Mouse (Mus musculus): ENCODE measurements around the gene Olfr876. TPM values are rescaled to one million over a fixed set of nuclear protein-coding genes. Genes with fewer than 3 reads are reported as not detected.
"Not testable (repeated sequence)": the region's sequence is repeated elsewhere in the genome, so short reads cannot be mapped to it uniquely, and the experiment has no call there.

Olfr876 gene
- not detected in 2 replicates for polyA plus RNA-seq (2016; fragmentation: Nextera tagmentation; extraction: Ambion mirVana)

DNA sequence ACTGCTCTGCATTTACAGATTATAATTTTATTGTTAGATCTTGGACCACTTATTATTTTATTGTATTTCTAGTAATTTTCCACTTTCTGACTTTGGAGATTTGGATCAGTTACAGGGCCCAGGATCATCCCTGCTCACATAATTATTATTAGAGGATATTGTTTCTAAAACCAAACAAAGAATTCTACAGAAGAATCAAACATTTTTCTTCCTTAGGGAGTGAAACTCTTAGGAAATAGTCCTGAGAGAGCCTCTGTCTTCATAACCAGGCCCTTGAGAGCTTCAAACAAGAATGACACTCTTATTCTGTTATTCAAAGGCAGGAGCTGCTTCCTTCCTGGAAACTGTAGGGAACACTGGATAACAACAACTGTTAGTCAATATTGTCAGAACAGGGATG, at the start of gene Olfr876:
Gene Olfr876, plus strand, starts transcription at position 301 of the 400 bp plus-strand sequence.
- Histone ChIP-seq H3K4me2 (no peak within 1 kb of the TSS), H3K27me3 (no peaks in the 10 kb centered on the region), H3K9me3 (no peaks in the 10 kb centered on the region), H3K4me3 (replicated peaks) (no peak within 1 kb of the TSS), H3K9ac (replicated peaks) (no peak within 1 kb of the TSS), H3K36me3 (no peaks in the 10 kb centered on the region), H3K27ac (no peak within 1 kb of the TSS), H3K4me1 (replicated peaks) (no peaks in the 10 kb centered on the region)
- no peak for ATAC-seq (ENCODE audit: insufficient number of reproducible peaks, insufficient read depth, low FRiP score, low TSS enrichment, low read depth)

- Histone ChIP-seq H3K36me3 (no peaks in the 10 kb centered on the region), H3K9ac (replicated peaks) (no peak overlapping the region), H3K4me1 (replicated peaks) (0 out of 2 replicates have a peak, but pooled peaks cover 2% of the 10 kb centered on the region), H3K4me2 (no peak overlapping the region), H3K27me3 (no peaks in the 10 kb centered on the region), H3K9me3 (no peaks in the 10 kb centered on the region), H3K27ac (0 out of 2 replicates have a peak overlapping the region, but pooled peaks have one; percentile 23), H3K4me3 (replicated peaks) (no peak overlapping the region)
- 51% methylated on average over 2 of the region's 2 CpGs for WGBS
- ATAC-seq (ENCODE audit: insufficient number of reproducible peaks, insufficient read depth, low FRiP score, low TSS enrichment, low read depth): no peak
These were observed 41.1 kb upstream of the Olfr876 start for GRCm38 (mm10) chr9:37761728-37762127.

DNA sequence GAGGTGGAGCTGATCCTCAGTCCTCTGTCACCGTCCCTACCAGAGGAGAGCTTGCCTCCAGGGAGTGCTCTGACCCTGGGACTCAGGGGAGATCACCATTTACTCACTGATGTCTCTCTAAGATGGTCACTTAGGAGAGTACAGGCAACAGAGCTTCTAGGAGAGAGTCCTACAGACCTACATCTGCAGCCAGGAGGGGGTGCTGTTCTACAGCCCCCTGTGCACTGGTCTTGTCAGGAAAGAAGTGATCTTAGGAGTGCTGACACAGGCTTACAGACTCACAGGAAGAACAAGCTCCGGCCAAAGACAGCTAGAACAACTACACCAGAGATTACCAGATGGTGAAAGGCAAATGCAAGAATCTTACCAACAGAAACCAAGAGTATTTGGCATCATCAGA, 40.3 kb upstream of the Olfr876 start:
- H3K9me3 ChIP-seq: no peaks in the 10 kb centered on the region
- 55% methylated on average over 2 of the region's 2 CpGs for WGBS
- no peak for ATAC-seq (ENCODE audit: insufficient number of reproducible peaks, insufficient read depth, low FRiP score, low TSS enrichment, low read depth)
- 0 out of 2 replicates have a peak, but pooled peaks cover 2% of the 10 kb centered on the region for H3K4me1 ChIP-seq (replicated peaks)
- H3K9ac ChIP-seq (replicated peaks): no peak overlapping the region
- no peaks in the 10 kb centered on the region for H3K36me3 ChIP-seq
- no peak overlapping the region for H3K4me3 ChIP-seq (replicated peaks)
- H3K4me2 ChIP-seq: no peak overlapping the region
- no peak overlapping the region for H3K27ac ChIP-seq
- no peaks in the 10 kb centered on the region for H3K27me3 ChIP-seq

- 51% methylated on average over 2 of the region's 2 CpGs for WGBS
- ATAC-seq (ENCODE audit: insufficient number of reproducible peaks, insufficient read depth, low FRiP score, low TSS enrichment, low read depth): peak; percentile 52; the same call in 1 of the 2 replicates
- H3K4me3 ChIP-seq (replicated peaks): no peak overlapping the region
- H3K27ac ChIP-seq: no peak overlapping the region
- no peak overlapping the region for H3K9ac ChIP-seq (replicated peaks)
- H3K4me1 ChIP-seq (replicated peaks): no peaks in the 10 kb centered on the region
- H3K27me3 ChIP-seq: no peaks in the 10 kb centered on the region
- H3K4me2 ChIP-seq: no peak overlapping the region
- no peaks in the 10 kb centered on the region for H3K9me3 ChIP-seq
- no peaks in the 10 kb centered on the region for H3K36me3 ChIP-seq
These were observed 32.2 kb upstream of the Olfr876 start for GRCm38 (mm10) chr9:37770661-37771060.

DNA sequence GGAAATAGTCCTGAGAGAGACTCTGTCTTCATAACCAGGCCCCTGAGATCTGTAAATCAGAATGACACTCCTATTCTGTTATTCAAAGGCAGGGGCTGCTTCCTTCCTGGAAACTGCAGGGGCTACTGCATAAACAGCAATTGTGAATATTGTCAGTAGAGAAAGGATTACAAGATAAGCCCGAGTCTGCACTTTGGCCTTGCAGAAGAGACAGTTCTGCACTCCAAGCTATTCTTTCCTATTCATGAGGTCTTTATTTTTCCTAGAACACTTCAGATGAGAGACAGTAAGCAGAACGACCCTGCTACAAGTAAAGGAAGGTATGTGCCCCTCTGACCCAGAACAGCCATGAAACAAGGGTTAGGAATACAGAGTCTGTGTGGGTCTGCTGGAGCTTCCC, 31.1 kb upstream of the Olfr876 start, which contains the start of gene Olfr875:
Gene Olfr875, plus strand, starts transcription at position 99 of the 400 bp plus-strand sequence.
- no peak for ATAC-seq (ENCODE audit: insufficient number of reproducible peaks, insufficient read depth, low FRiP score, low TSS enrichment, low read depth)
- H3K27ac ChIP-seq: no peak within 1 kb of the TSS
- 49% methylated on average over 2 of the region's 2 CpGs for WGBS

DNA sequence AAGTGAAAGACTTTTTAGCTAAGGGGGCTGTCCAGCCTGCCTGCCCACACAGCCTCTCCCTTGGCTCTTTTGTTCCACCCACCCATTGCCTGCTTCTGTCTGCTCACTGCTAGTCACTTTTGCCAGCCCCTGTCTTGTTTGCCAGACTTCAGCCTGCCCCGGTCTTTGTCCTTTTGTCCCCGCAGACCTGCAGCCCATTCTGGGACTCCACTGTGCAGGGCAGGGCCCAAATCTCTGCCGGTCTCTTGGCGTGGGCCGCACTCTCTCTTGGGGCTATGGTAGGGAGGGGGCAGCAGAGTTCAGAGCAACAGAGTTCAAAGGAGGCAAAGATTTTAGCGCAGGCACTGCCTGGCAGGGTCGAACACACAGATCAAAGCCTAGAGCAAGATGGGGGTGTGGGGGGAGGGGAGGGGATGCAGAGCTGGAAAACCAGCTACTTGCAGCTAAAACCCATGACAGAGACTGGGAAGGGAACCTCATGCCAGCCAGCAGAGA, 20.0 kb upstream of the Olfr876 start:
- Histone ChIP-seq H3K9ac (replicated peaks) (peak overlapping the region; percentile 64), H3K4me2 (peak overlapping the region; percentile 58), H3K9me3 (no peaks in the 10 kb centered on the region), H3K4me3 (replicated peaks) (peak overlapping the region; percentile 24), H3K27ac (peak overlapping the region; percentile 85), H3K4me1 (replicated peaks) (peaks cover 6% of the 10 kb centered on the region), H3K36me3 (no peaks in the 10 kb centered on the region), H3K27me3 (no peaks in the 10 kb centered on the region)
- ATAC-seq (ENCODE audit: insufficient number of reproducible peaks, insufficient read depth, low FRiP score, low TSS enrichment, low read depth): peak; percentile 85
- 1% methylated on average over 7 of the region's 7 CpGs for WGBS

More for the DNA sequence above, 31.1 kb upstream of the Olfr876 start, which contains the start of gene Olfr875:
- Histone ChIP-seq H3K27me3 (no peaks in the 10 kb centered on the region), H3K9ac (replicated peaks) (no peak within 1 kb of the TSS), H3K36me3 (no peaks in the 10 kb centered on the region), H3K4me1 (replicated peaks) (no peaks in the 10 kb centered on the region), H3K4me2 (no peak within 1 kb of the TSS), H3K4me3 (replicated peaks) (no peak within 1 kb of the TSS), H3K9me3 (no peaks in the 10 kb centered on the region)

- WGBS: 49% methylated on average over 11 of the region's 15 CpGs
- not testable (repeated sequence) for H3K27ac ChIP-seq; H3K36me3 ChIP-seq; H3K9ac ChIP-seq (replicated peaks); H3K9me3 ChIP-seq; H3K27me3 ChIP-seq; H3K4me1 ChIP-seq (replicated peaks)
- H3K4me3 ChIP-seq (replicated peaks): peak overlapping the region; percentile 24
- H3K4me2 ChIP-seq: peak overlapping the region; percentile 58
- ATAC-seq (ENCODE audit: insufficient number of reproducible peaks, insufficient read depth, low FRiP score, low TSS enrichment, low read depth): peak; percentile 61
These were observed 19.1 kb upstream of the Olfr876 start for GRCm38 (mm10) chr9:37783394-37784387.

DNA sequence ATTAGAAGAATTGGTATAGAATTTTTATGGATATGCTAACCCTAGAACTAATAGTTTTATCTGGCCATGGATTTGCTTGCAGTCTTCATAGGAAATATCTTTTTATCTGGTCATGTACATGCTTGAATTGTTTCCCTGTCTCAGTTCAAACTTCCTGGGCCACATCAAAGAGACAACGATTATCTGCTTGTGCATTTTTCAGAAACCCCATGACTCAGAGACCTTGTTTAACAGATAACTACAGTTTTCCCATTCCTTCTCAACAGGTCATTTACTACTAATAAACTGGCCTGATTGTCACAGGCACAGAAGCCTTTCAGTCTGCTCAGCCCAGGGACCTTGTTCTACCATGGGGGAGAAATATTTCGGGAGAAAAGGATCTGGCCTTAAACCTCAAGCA, 16.4 kb upstream of the Olfr876 start:
- Histone ChIP-seq H3K27me3 (no peaks in the 10 kb centered on the region), H3K36me3 (no peaks in the 10 kb centered on the region), H3K9ac (replicated peaks) (no peak overlapping the region), H3K4me2 (no peak overlapping the region), H3K4me1 (replicated peaks) (peaks cover 6% of the 10 kb centered on the region), H3K27ac (no peak overlapping the region), H3K9me3 (no peaks in the 10 kb centered on the region), H3K4me3 (replicated peaks) (no peak overlapping the region)
- 78% methylated on average over 2 of the region's 2 CpGs for WGBS
- ATAC-seq (ENCODE audit: insufficient number of reproducible peaks, insufficient read depth, low FRiP score, low TSS enrichment, low read depth): no peak

- H3K9ac ChIP-seq (replicated peaks): no peak overlapping the region
These were observed 776 bp upstream of the Olfr876 start for GRCm38 (mm10) chr9:37802055-37802454.

GRCm38 (mm10) chr9:37807235-37807634, 4.4 kb downstream of the Olfr876 start:
- no peak overlapping the region for H3K27ac ChIP-seq
- no peak overlapping the region for H3K9ac ChIP-seq (replicated peaks)
- no peaks in the 10 kb centered on the region for H3K27me3 ChIP-seq
- H3K36me3 ChIP-seq: no peaks in the 10 kb centered on the region
- no peak overlapping the region for H3K4me2 ChIP-seq
- H3K4me1 ChIP-seq (replicated peaks): no peaks in the 10 kb centered on the region
- no peaks in the 10 kb centered on the region for H3K9me3 ChIP-seq
- no peak for ATAC-seq (ENCODE audit: insufficient number of reproducible peaks, insufficient read depth, low FRiP score, low TSS enrichment, low read depth)
- no peak overlapping the region for H3K4me3 ChIP-seq (replicated peaks)

More at GRCm38 (mm10) chr9:37802055-37802454, 776 bp upstream of the Olfr876 start:
- H3K36me3 ChIP-seq: no peaks in the 10 kb centered on the region
- H3K4me1 ChIP-seq (replicated peaks): no peaks in the 10 kb centered on the region
- H3K9me3 ChIP-seq: no peaks in the 10 kb centered on the region
- no peak for ATAC-seq (ENCODE audit: insufficient number of reproducible peaks, insufficient read depth, low FRiP score, low TSS enrichment, low read depth)
- H3K27me3 ChIP-seq: no peaks in the 10 kb centered on the region
- WGBS: 59% methylated on average over 4 of the region's 4 CpGs
- no peak overlapping the region for H3K4me2 ChIP-seq
- H3K4me3 ChIP-seq (replicated peaks): no peak overlapping the region
- no peak overlapping the region for H3K27ac ChIP-seq

DNA sequence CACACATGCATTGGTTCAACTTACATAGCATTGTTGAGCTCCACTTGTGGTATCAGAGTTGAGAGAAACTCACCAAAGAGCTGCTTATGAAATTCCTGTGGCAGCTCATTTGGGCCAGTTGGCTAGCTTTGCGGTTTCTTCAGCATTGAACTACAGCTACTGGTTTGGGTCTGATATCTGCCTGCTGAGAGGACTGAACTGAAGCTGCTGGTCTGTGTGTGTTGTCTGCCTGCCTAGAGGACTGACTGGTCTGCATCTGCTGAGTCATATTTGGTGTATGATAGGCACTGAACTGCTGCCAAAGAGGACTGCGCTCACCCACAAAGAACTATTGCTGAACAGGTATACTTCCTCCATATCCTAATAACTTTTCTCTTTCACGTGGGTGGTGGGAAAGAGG, 5.6 kb downstream of the Olfr876 start:
- Histone ChIP-seq H3K27me3 (no peaks in the 10 kb centered on the region), H3K9ac (replicated peaks) (no peak overlapping the region), H3K4me2 (no peak overlapping the region), H3K27ac (no peak overlapping the region), H3K9me3 (no peaks in the 10 kb centered on the region), H3K4me1 (replicated peaks) (no peaks in the 10 kb centered on the region), H3K4me3 (replicated peaks) (no peak overlapping the region), H3K36me3 (no peaks in the 10 kb centered on the region)
- WGBS: 92% methylated on average over 3 of the region's 3 CpGs
- no peak for ATAC-seq (ENCODE audit: insufficient number of reproducible peaks, insufficient read depth, low FRiP score, low TSS enrichment, low read depth)
